Mouse (Mus musculus): Measurements from ENCODE around the gene Lama5.

DNA sequence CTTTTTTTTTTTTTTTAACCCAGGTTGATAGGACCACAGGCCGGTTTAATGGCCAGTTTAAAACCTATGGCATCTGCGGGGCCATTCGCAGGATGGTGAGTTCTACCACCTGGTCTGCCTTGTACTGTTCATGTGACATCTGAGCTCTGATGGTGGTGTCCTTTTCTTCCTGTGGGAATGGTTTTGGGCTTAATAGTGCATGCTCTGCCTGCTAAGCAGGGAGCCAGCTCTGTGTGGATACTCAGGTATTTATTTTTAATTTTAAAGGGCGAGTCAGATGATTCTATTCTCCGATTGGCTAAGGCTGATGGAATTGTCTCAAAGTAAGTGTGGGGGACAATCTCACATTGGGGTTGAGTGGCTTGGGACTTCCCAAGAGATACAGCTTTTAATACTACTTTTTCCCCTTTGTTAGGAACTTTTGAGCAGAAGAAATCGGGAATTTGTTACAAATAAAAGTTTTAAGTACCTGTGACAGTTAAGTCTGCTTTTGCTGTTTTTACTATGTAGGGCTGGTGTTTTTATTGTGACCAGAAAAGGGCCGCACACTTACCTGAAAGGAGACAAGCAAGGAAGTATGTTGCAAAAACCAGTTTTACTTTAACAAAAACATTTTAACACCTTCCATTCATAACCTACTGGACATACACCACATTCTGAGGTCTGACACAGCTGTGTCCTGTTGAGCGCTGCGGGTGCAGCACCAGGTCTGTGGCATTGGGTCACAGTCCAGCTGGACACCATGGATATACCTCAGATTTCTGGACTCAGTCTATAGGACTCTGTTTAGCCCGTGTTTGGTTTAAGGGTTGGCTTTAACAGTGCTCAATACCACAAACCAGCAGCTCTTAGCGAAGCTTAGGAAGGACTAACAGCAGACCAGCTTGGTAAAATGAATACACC, 32.6 kb upstream of the Lama5 start:
- TF ChIP-seq CTCF (IDR thresholded peaks at IDR 0.05; ENCODE audit: control insufficient read depth, insufficient read depth, insufficient replicate concordance, low read depth, low read length) (no peak), POLR2A (IDR thresholded peaks at IDR 0.05; ENCODE audit: control insufficient read depth, low read depth, low read length) (no peak)
